Mouse (Mus musculus) liver, embryonic 14.5 days (tissue): ENCODE measurements at regions not wholly inside any gene's neighbourhood (a gene's known extent, or its start where the extent isn't known, plus 50 kb on each side); places are given as distances from the start of the nearest gene placed in this dataset.

Experiments used
- ATAC-seq: fragments of 200-750 bp; cut with Nextera tagmentation; 2 replicates; pipeline ENCODE4 v1.8.0; 2017; ENCODE audit warnings: moderate number of reproducible peaks, mild to moderate bottlenecking, moderate library complexity; ENCODE audit not compliant: insufficient read depth
- DNase-seq, 3 experiments: peaks; one replicate each; pipeline ENCODE4 v3.0.0-alpha.2; 2012 to 2013; ENCODE audit warnings: low read depth in 3 of 3, low spot score in 3 of 3
- H3K27ac ChIP-seq: fragments of 300-500 bp; sonication (generic); 2 replicates; pipeline ENCODE4 v1.5.1; 2014; ENCODE audit warnings: moderate library complexity, mild to moderate bottlenecking, control low read depth, inconsistent platforms
- H3K27me3 ChIP-seq: fragments of 300-500 bp; sonication (generic); 2 replicates; pipeline ENCODE4 v1.6.1; 2014; ENCODE audit warnings: mild to moderate bottlenecking, low read length, moderate library complexity; ENCODE audit not compliant: control insufficient read depth, insufficient read depth
- H3K36me3 ChIP-seq: fragments of 300-500 bp; sonication (generic); replicated peaks from 2 replicates; pipeline ENCODE4 v1.6.1; 2014; ENCODE audit warnings: low read depth; ENCODE audit not compliant: control insufficient read depth, insufficient read depth
- H3K4me1 ChIP-seq, 2 experiments: fragments of 200-500 bp in 1 of 2; fragments of 300-500 bp in 1 of 2; sonication (generic) in 1 of 2; replicated peaks; 2 replicates each; pipeline ENCODE4 v1.6.1; 2012 to 2014; ENCODE audit warnings: antibody characterized with exemption in 1 of 2, inconsistent platforms in 1 of 2, low read length in 1 of 2; ENCODE audit not compliant: control insufficient read depth in 2 of 2, insufficient read depth in 2 of 2
- H3K4me2 ChIP-seq: fragments of 300-500 bp; sonication (generic); 2 replicates; pipeline ENCODE4 v1.6.1; 2014; ENCODE audit warnings: low read depth, mild to moderate bottlenecking, control low read depth, moderate library complexity
- H3K4me3 ChIP-seq, 2 experiments: fragments of 200-500 bp in 1 of 2; fragments of 300-500 bp in 1 of 2; sonication (generic) in 1 of 2; 2 replicates each; pipeline ENCODE4 v1.5.1; 2012 to 2014; ENCODE audit warnings: low read depth in 2 of 2, low read length in 2 of 2, mild to moderate bottlenecking in 2 of 2, control low read depth in 1 of 2, inconsistent platforms in 1 of 2, moderate library complexity in 1 of 2; ENCODE audit not compliant: insufficient read depth in 1 of 2
- H3K9ac ChIP-seq: fragments of 300-500 bp; sonication (generic); replicated peaks from 2 replicates; pipeline ENCODE4 v1.6.1; 2014; ENCODE audit warnings: mild to moderate bottlenecking, control low read depth, moderate library complexity
- H3K9me3 ChIP-seq: fragments of 300-500 bp; sonication (generic); 2 replicates; pipeline ENCODE4 v1.6.1; 2016; ENCODE audit warnings: low read length, mixed read lengths; ENCODE audit not compliant: control insufficient read depth
- CTCF ChIP-seq: IDR thresholded peaks from 2 replicates; pipeline ENCODE4 v1.5.1; 2016; ENCODE audit warnings: antibody characterized with exemption, low read depth, control low read depth
- EP300 ChIP-seq: IDR thresholded peaks from 2 replicates; pipeline ENCODE4 v1.6.1; 2016; ENCODE audit warnings: antibody characterized with exemption, low read depth
- WGBS: fragments of 180-500 bp; shearing (Covaris S2); extraction: QIAGEN DNeasy Blood & Tissue Kit; methylation state at CpG from one replicate; pipeline ENCODE4 v1.1.7; 2014; ENCODE audit not compliant: insufficient replicate concordance; 5-methylcytosine and 5-hydroxymethylcytosine counted together

- Histone ChIP-seq H3K4me3 (no peak overlapping the region), H3K27ac (no peak overlapping the region), H3K36me3 (no peaks in the 10 kb centered on the region), H3K9me3 (no peaks in the 10 kb centered on the region), H3K27me3 (no peaks in the 10 kb centered on the region), H3K4me2 (no peak overlapping the region), H3K4me1 (no peaks in the 10 kb centered on the region), H3K9ac (no peak overlapping the region)
- DNase-seq = no peak
- TF ChIP-seq CTCF = no peak
- no peak for TF ChIP-seq EP300
- 65% methylated on average over 1 of the region's 1 CpGs for WGBS
- no peak for ATAC-seq
Measured at GRCm38 (mm10) chr15:69469566-69469965, 2968.9 kb upstream of the Lrrc6 start.

- H3K4me2 ChIP-seq = no peak overlapping the region
- H3K9me3 ChIP-seq = no peaks in the 10 kb centered on the region
- H3K4me3 ChIP-seq = no peak overlapping the region
- 47% methylated on average over 2 of the region's 2 CpGs for WGBS
- no peak for ATAC-seq
- no peaks in the 10 kb centered on the region for H3K4me1 ChIP-seq
- no peak for TF ChIP-seq EP300
- TF ChIP-seq CTCF = no peak
- H3K9ac ChIP-seq = no peak overlapping the region
- no peaks in the 10 kb centered on the region for H3K36me3 ChIP-seq
- H3K27me3 ChIP-seq = no peaks in the 10 kb centered on the region
- no peak for DNase-seq
- no peak overlapping the region for H3K27ac ChIP-seq
Measured at GRCm38 (mm10) chr15:69460581-69461194, 2960.0 kb upstream of the Lrrc6 start.

- no peak for TF ChIP-seq EP300
- no peak for TF ChIP-seq CTCF
- no peak overlapping the region for H3K9ac ChIP-seq
- no peaks in the 10 kb centered on the region for H3K27me3 ChIP-seq
- no peak for DNase-seq
- H3K4me1 ChIP-seq = no peaks in the 10 kb centered on the region
- no peak overlapping the region for H3K27ac ChIP-seq
- no peak for ATAC-seq
- H3K9me3 ChIP-seq = no peaks in the 10 kb centered on the region
- H3K4me2 ChIP-seq = no peak overlapping the region
- H3K4me3 ChIP-seq = no peak overlapping the region
- 47% methylated on average over 4 of the region's 4 CpGs for WGBS
- no peaks in the 10 kb centered on the region for H3K36me3 ChIP-seq
Measured at GRCm38 (mm10) chr15:69457473-69457872, 2956.8 kb upstream of the Lrrc6 start.

- 51% methylated on average over 4 of the region's 4 CpGs for WGBS
- Histone ChIP-seq H3K4me1 (no peaks in the 10 kb centered on the region), H3K36me3 (no peaks in the 10 kb centered on the region), H3K9me3 (no peaks in the 10 kb centered on the region), H3K4me3 (no peak overlapping the region), H3K27ac (no peak overlapping the region), H3K4me2 (no peak overlapping the region), H3K27me3 (no peaks in the 10 kb centered on the region), H3K9ac (no peak overlapping the region)
- no peak for DNase-seq
- TF ChIP-seq CTCF = no peak
- no peak for TF ChIP-seq EP300
- ATAC-seq = no peak
Measured at GRCm38 (mm10) chr15:69456191-69456770, 2955.6 kb upstream of the Lrrc6 start.

- no peak overlapping the region for H3K4me2 ChIP-seq
- H3K9me3 ChIP-seq = no peaks in the 10 kb centered on the region
- H3K9ac ChIP-seq = no peak overlapping the region
- H3K27ac ChIP-seq = no peak overlapping the region
- 53% methylated on average over 3 of the region's 3 CpGs for whole genome bisulfite sequencing
- no peaks in the 10 kb centered on the region for H3K27me3 ChIP-seq
- no peak for DNase-seq
- H3K36me3 ChIP-seq = no peaks in the 10 kb centered on the region
- H3K4me3 ChIP-seq = no peak overlapping the region
- TF ChIP-seq CTCF (no peak), EP300 (no peak)
- no peak for ATAC-seq
- no peaks in the 10 kb centered on the region for H3K4me1 ChIP-seq
Measured at GRCm38 (mm10) chr15:69441008-69441407, 2940.3 kb upstream of the Lrrc6 start.
